Mouse (Mus musculus) cerebellum, adult 2 months (tissue): ENCODE measurements at regions not wholly inside any gene's neighbourhood (a gene's known extent, or its start where the extent isn't known, plus 50 kb on each side); places are given as distances from the start of the nearest gene placed in this dataset.

ENCODE experiments used
- CTCF ChIP-seq: fragments of 200-500 bp; IDR thresholded peaks from 2 replicates; pipeline ENCODE4 v1.5.1; 2011; ENCODE audit warnings: low read depth, mild to moderate bottlenecking, control low read depth, low read length, moderate library complexity, borderline replicate concordance; ENCODE audit not compliant: insufficient read depth
- POLR2A ChIP-seq: fragments of 200-500 bp; IDR thresholded peaks from 2 replicates; pipeline ENCODE4 v1.6.1; 2011; ENCODE audit warnings: low read length, control low read depth, borderline replicate concordance; ENCODE audit not compliant: insufficient read depth

- TF ChIP-seq CTCF (no peak), POLR2A (no peak)
Observed at GRCm38 (mm10) chr14:106687361-106687760, 581.4 kb downstream of the Trim52 start.
